Mouse (Mus musculus) CD8-positive naive resting alpha-beta T cell, adult 2 months (primary cell): ENCODE results near the gene Gm21103.
"Not testable (repeated sequence)": the region's sequence is repeated elsewhere in the genome, so short reads cannot be mapped to it uniquely, and the experiment has no call there.

Experiments used
- DNase-seq, 2 experiments: peaks; one replicate each; pipeline ENCODE4 v3.0.0; 2022; ENCODE audit warnings: low read depth in 2 of 2, low spot score in 2 of 2

Gm21103 gene

DNA sequence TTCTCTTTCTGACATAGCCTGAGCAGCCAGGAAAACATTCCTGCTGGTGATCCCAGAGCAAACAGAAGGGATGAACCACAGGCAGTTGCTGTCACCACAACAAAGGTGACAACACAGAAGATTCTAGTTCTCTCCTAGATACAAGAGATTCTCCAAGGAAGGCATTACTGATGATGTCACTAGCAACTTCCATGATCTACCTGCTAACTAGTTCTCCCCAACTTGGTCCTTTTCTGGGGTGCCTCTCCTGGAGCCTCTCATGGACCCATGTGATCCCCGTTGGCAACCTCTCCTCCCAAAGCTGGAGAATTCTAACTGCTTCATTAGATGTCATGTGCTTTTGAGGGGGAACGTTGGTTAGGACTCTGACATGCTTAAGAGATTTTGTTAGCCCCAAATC is at the start of gene Gm21103:
TSS of gene Gm21103 (minus strand) at position 101 of the 400 bp plus-strand sequence.
- DNase-seq = not testable (repeated sequence)

DNA sequence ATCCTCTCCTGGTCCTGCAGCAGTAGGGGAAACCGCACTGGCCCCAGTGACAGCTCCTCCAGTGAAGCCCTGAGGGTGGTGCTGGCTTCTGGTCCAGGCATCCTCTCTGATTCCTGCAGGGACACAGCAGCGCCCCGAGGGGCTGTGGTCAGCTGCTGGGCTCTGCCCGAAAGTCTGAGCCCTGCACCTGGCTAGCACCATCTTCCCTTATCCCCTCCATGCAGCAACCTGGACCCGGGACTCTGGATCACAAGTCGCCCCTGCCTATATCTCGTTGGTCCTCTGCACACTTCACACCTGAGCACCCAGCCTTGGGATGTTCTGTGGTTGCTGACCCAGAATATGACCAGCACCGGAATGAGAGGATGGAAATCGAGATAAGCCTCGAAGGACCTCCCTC is 38.9 kb upstream of the Gm21103 start, which contains the start of gene Gm3618:
TSS of gene Gm3618 (minus strand) at position 101 of the 400 bp plus-strand sequence.
- not testable (repeated sequence) for DNase-seq

DNA sequence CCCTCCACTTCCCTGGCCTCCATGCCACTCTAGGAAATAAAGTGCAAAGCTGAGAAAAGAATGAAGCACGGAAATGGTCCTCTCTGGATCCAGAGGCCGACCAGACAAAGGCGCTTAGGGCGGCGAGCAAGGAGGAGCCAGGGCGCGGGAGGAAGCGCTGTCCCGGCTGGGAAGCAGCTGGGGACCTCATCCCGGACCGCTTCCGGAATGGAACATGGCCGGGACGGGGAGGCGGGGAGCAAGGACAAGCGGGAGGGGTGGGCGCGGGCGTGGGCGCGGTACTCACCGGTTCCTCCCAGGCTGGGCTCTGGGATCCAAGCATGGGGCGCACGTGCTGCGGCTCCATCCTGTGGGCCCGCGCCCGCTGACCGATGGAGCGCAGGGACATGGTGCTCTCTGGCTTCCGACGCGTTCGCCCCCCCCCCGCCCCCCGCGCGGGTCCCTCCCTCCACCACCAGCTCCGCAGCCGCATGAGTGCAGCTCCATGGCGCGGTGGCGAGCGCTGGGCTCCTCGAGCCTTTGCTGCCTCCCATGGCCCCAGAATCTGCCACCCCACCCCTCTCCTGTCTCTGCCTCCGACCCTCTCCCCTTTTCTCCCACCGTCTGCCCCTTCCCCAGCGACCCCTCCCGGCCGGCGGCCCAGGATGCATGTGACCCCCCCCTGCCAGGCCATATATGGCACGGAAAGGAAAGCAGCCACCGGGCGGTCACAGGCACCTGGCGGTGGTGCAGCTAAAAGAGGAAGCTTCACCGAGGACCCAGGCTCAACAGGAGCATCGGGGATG is 17.5 kb downstream of the Gm21103 start, which contains the start of gene Gm3411:
TSS of gene Gm3411 (minus strand) at position 320 of the 785 bp plus-strand sequence.
- DNase-seq = not testable (repeated sequence)
